Mouse (Mus musculus) B cell, adult (primary cell): ENCODE data around the gene S100b. TPM values are rescaled to one million over a fixed set of nuclear protein-coding genes. Genes with fewer than 3 reads are reported as not detected.

ENCODE experiments used
- total RNA-seq: library from RNA; stranded (reverse); gene quantifications from 4 replicates; pipeline ENCODE4 v1.2.4, GENCODE M21; 2023; ENCODE audit not compliant: inconsistent age

The S100b gene
- not detected in 4 replicates for total RNA-seq

DNA sequence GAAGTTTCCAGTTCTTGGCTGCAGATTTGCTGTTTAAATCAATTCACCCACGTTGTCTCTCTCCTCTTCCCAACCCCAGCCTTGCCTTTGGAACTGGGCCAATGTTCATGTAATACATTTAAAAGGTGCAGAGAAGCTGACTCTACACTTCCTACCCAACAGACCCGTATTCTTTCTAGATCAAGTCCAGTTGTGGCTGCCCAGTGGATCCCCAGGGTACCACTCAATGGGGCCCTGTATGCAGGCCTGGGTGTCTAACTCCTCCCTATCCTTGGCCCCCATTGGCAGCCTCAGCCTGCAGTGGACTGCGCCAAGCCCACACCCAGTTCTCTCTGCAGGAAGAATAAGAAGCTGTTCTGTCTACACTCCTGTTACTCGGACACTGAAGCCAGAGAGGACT, at the start of gene S100b:
Gene S100b, plus strand, starts transcription at position 318 of the 400 bp plus-strand sequence.

DNA sequence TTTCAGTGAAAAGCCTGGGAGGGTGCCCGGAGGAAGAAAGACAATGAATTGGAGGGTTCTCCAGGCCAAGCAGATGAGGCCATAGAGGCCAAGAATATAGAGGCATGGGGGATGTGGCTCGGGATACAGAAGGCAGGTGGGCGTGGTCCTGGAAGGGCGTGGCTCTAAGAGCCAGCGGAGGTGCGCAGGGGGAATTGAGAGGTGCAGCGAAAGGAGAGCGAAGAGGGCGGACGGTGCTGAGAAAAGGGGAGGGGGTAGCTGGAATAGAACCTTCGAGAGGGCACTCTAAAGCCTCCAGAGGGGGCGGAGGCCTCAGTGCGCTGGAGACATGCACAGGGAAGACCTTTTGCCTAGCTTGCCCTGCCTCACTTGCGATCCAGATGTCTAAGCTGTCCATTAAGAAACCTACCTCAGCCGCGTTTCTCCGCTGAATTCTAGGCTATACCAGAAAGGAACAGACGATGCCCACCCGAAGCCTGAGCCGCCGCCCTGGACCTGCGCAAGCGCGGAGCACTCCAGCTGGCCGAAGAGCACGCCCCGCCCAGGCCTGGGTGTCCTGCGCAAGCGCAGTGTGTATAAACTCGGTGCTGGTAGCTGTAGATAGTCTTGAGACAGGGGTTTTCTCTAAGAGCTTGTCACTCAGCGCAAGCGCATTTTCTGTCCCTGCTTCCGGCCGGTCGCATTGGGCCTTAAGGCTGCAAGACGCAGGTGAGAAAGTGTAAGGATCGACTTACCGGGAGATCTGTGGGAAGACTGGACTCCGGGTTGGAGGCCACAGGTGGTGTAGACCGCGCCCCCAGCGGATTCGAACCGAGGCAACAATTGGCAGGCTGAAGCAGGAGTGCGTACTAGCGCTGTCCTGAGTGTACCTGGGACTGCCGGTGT, 16.1 kb upstream of the S100b start, which contains the start of gene Prmt2:
Gene Prmt2, minus strand, starts transcription at position 525 of the 885 bp plus-strand sequence.

Other genes with a start within 250 kb of the S100b start
- 10.6 to 16.2 TPM (median 12.9 TPM) in 4 replicates for gene Zfp280b, start 221.2 kb upstream of the S100b start, total RNA-seq
- 0.21 TPM in 1 of 4 replicates, not detected in the others for gene Slc5a4b, start 142.9 kb upstream of the S100b start, total RNA-seq
- gene Slc5a4a, start 106.4 kb upstream of the S100b start, total RNA-seq, result not detected in 4 replicates
- gene Prmt2, start 16.0 kb upstream of the S100b start, total RNA-seq, result 9.1 to 10.0 TPM (median 9.2 TPM) in 4 replicates
- 4.3 to 7.5 TPM (median 5.4 TPM) in 4 replicates for gene Dip2a, start 91.4 kb downstream of the S100b start, total RNA-seq
- 8.7 to 19.2 TPM (median 13.6 TPM) in 3 of 4 replicates, not detected in the other for gene AC141477.1, start 186.6 kb downstream of the S100b start, total RNA-seq
- gene Pcnt, start 188.9 kb downstream of the S100b start, total RNA-seq, result 51.5 to 67.5 TPM (median 61.7 TPM) in 4 replicates
- not detected in 4 replicates for gene 2610028H24Rik, start 195.2 kb downstream of the S100b start, total RNA-seq
- 70.5 to 74.7 TPM (median 72.7 TPM) in 4 replicates for gene Mcm3ap, start 215.1 kb downstream of the S100b start, total RNA-seq
- gene Ybey, start 215.3 kb downstream of the S100b start, total RNA-seq, result 1.3 to 2.2 TPM (median 1.6 TPM) in 4 replicates